Mouse (Mus musculus): Measurements from ENCODE around the gene Gm13696. TPM values are rescaled to one million over a fixed set of nuclear protein-coding genes. Genes with fewer than 3 reads are reported as not detected.
A peak's percentile ranks its signal among the peaks of the same experiment; 100 is the strongest.

Gm13696 gene
- polyA plus RNA-seq, 1 experiment from 2014 or later: not detected

DNA sequence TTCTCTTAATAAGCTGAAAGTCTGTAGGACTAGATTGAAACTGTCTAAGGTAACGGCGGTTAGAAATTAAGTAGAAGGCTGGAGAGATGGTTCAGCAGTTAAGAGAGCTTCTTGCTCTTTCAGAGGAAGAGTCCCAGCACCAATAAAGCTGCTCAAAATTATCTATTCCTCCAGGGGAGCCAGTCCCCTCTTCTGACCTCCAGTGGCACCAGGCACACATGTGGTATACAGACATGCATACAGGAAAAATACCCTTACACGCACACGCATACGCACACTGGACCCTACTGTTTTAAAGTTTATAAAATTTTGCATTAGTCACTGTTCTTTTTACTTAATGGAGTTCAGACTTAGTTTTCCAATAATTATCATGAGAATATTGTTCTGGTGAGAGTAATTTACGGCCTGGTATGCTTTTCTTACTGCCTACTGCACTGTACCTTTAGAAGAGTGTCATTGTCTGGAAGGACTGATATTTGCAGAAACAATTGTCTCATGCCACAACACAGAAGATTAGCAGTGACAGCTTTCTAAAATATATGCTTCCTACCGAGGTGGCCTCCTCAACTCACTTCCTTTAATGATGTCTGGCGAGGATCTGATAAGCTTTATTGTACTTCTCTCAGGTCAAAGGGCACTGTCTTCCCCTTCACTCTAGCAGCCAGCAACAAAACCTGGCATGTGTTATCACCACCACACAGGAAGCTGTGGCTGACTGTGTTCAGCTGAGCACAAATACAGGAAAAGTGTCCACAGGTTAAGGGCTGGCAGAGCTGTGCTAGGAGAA, 46.8 kb downstream of the Gm13696 start:
- no peak for ATAC-seq (replicated peaks; ENCODE audit: insufficient number of reproducible peaks, low FRiP score, low TSS enrichment)
- H3K27ac ChIP-seq (ENCODE audit: low read depth, low read length): 0 out of 2 replicates have a peak overlapping the region, but pooled peaks have one; percentile 54
- 62% methylated on average over 8 of the region's 8 CpGs for WGBS (ENCODE audit: insufficient replicate concordance)

DNA sequence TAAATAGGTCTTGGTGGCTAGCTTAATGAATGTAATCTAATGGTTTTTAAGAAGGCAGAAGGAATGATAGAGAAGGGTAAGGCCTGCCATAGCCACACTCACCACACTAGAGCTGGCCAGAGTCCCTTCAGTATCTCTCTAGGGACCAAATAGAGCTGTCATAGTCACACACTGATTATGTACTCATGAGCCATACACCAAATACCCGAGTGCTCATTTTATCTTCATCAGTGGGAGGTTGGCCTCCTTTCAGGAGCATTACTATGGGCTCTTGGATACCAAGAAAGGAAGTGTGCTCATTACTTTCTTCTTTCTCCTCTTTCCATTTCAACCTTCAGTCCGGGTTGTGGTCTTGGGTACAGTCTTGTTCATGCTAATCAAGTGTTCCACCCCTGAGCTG, 49.0 kb downstream of the Gm13696 start:
- H3K27me3 ChIP-seq (ENCODE audit: control insufficient read depth, insufficient read depth, low read length): no peaks in the 10 kb centered on the region
- no peak for ATAC-seq (replicated peaks; ENCODE audit: insufficient number of reproducible peaks, low FRiP score, low TSS enrichment)
- H3K9me3 ChIP-seq (replicated peaks; ENCODE audit: control insufficient read depth, low read length): no peaks in the 10 kb centered on the region
- H3K36me3 ChIP-seq (ENCODE audit: control insufficient read depth, insufficient read depth, low read length): no peaks in the 10 kb centered on the region
- no peak overlapping the region for H3K27ac ChIP-seq (ENCODE audit: low read depth, low read length)
- WGBS (ENCODE audit: insufficient replicate concordance): 68% methylated on average over 2 of the region's 2 CpGs
- H3K9ac ChIP-seq (ENCODE audit: low read depth, low read length): no peak overlapping the region
- H3K4me2 ChIP-seq: no peak overlapping the region
- H3K4me1 ChIP-seq (ENCODE audit: control insufficient read depth, insufficient read depth, low read length): peaks cover 14% of the 10 kb centered on the region
- H3K4me3 ChIP-seq (ENCODE audit: low read depth, low read length): no peak overlapping the region

More for the DNA sequence above, 46.8 kb downstream of the Gm13696 start:
- Histone ChIP-seq H3K9ac (ENCODE audit: low read depth, low read length) (no peak overlapping the region), H3K27me3 (ENCODE audit: control insufficient read depth, insufficient read depth, low read length) (no peaks in the 10 kb centered on the region), H3K4me1 (ENCODE audit: control insufficient read depth, insufficient read depth, low read length) (peaks cover 14% of the 10 kb centered on the region), H3K36me3 (ENCODE audit: control insufficient read depth, insufficient read depth, low read length) (no peaks in the 10 kb centered on the region), H3K4me2 (no peak overlapping the region), H3K9me3 (replicated peaks; ENCODE audit: control insufficient read depth, low read length) (no peaks in the 10 kb centered on the region), H3K4me3 (ENCODE audit: low read depth, low read length) (no peak overlapping the region)

GRCm38 (mm10) chr2:84022905-84023304, 50.0 kb downstream of the Gm13696 start:
- H3K27ac ChIP-seq (ENCODE audit: low read depth, low read length): no peak overlapping the region
- no peak for ATAC-seq (replicated peaks; ENCODE audit: insufficient number of reproducible peaks, low FRiP score, low TSS enrichment)
- H3K4me3 ChIP-seq (ENCODE audit: low read depth, low read length): no peak overlapping the region
- peaks cover 14% of the 10 kb centered on the region for H3K4me1 ChIP-seq (ENCODE audit: control insufficient read depth, insufficient read depth, low read length)
- H3K4me2 ChIP-seq: no peak overlapping the region
- no peak overlapping the region for H3K9ac ChIP-seq (ENCODE audit: low read depth, low read length)
- H3K27me3 ChIP-seq (ENCODE audit: control insufficient read depth, insufficient read depth, low read length): no peaks in the 10 kb centered on the region
- no peaks in the 10 kb centered on the region for H3K36me3 ChIP-seq (ENCODE audit: control insufficient read depth, insufficient read depth, low read length)
- 82% methylated on average over 2 of the region's 2 CpGs for WGBS (ENCODE audit: insufficient replicate concordance)
- no peaks in the 10 kb centered on the region for H3K9me3 ChIP-seq (replicated peaks; ENCODE audit: control insufficient read depth, low read length)

- no peak overlapping the region for H3K27ac ChIP-seq (ENCODE audit: low read depth, low read length)
Observed at GRCm38 (mm10) chr2:84023319-84023718, 50.4 kb downstream of the Gm13696 start.

More at GRCm38 (mm10) chr2:84023319-84023718, 50.4 kb downstream of the Gm13696 start:
- ATAC-seq (replicated peaks; ENCODE audit: insufficient number of reproducible peaks, low FRiP score, low TSS enrichment): no peak
- Histone ChIP-seq H3K36me3 (ENCODE audit: control insufficient read depth, insufficient read depth, low read length) (no peaks in the 10 kb centered on the region), H3K9ac (ENCODE audit: low read depth, low read length) (no peak overlapping the region), H3K4me2 (no peak overlapping the region), H3K4me1 (ENCODE audit: control insufficient read depth, insufficient read depth, low read length) (peaks cover 9% of the 10 kb centered on the region), H3K4me3 (ENCODE audit: low read depth, low read length) (no peak overlapping the region), H3K27me3 (ENCODE audit: control insufficient read depth, insufficient read depth, low read length) (no peaks in the 10 kb centered on the region), H3K9me3 (replicated peaks; ENCODE audit: control insufficient read depth, low read length) (no peaks in the 10 kb centered on the region)
- 73% methylated on average over 2 of the region's 2 CpGs for WGBS (ENCODE audit: insufficient replicate concordance)

Other genes with a start within 250 kb of the Gm13696 start
- gene Itgav, start 248.7 kb upstream of the Gm13696 start, polyA plus RNA-seq (2014; fragmentation: Nextera tagmentation; extraction: Ambion mirVana): 75.9 and 87.7 TPM in 2 replicates
- 2.8 and 4.0 TPM in 2 replicates for gene Fam171b, start 160.5 kb upstream of the Gm13696 start, polyA plus RNA-seq (2014; fragmentation: Nextera tagmentation; extraction: Ambion mirVana)
- gene Zswim2, start 31.9 kb upstream of the Gm13696 start, polyA plus RNA-seq (2014; fragmentation: Nextera tagmentation; extraction: Ambion mirVana): not detected in 2 replicates
- gene Gm13698, start 17.4 kb upstream of the Gm13696 start, polyA plus RNA-seq (2014; fragmentation: Nextera tagmentation; extraction: Ambion mirVana): not detected in 2 replicates
- gene Gm13693, start 11.6 kb upstream of the Gm13696 start, polyA plus RNA-seq (2014; fragmentation: Nextera tagmentation; extraction: Ambion mirVana): not detected in 2 replicates
- not detected in 2 replicates for gene Gm13695, start 5.8 kb upstream of the Gm13696 start, polyA plus RNA-seq (2014; fragmentation: Nextera tagmentation; extraction: Ambion mirVana)
- gene Gm13694, start 5.8 kb downstream of the Gm13696 start, polyA plus RNA-seq (2014; fragmentation: Nextera tagmentation; extraction: Ambion mirVana): not detected in 2 replicates
- not detected in 2 replicates for gene Gm13697, start 11.6 kb downstream of the Gm13696 start, polyA plus RNA-seq (2014; fragmentation: Nextera tagmentation; extraction: Ambion mirVana)
- not detected in 2 replicates for gene Gm13691, start 17.4 kb downstream of the Gm13696 start, polyA plus RNA-seq (2014; fragmentation: Nextera tagmentation; extraction: Ambion mirVana)

Data from heart, embryonic 11.5 days (tissue).